Mouse (Mus musculus) cerebellum, adult 2 months (tissue): Measurements from ENCODE around the gene Akap9.
"Not testable (repeated sequence)": the region's sequence is repeated elsewhere in the genome, so short reads cannot be mapped to it uniquely, and the experiment has no call there.

ENCODE experiments used
- CTCF ChIP-seq: fragments of 200-500 bp; IDR thresholded peaks from 2 replicates; pipeline ENCODE4 v1.5.1; 2011; ENCODE audit warnings: low read depth, mild to moderate bottlenecking, control low read depth, low read length, moderate library complexity, borderline replicate concordance; ENCODE audit not compliant: insufficient read depth
- POLR2A ChIP-seq: fragments of 200-500 bp; IDR thresholded peaks from 2 replicates; pipeline ENCODE4 v1.6.1; 2011; ENCODE audit warnings: low read length, control low read depth, borderline replicate concordance; ENCODE audit not compliant: insufficient read depth

DNA sequence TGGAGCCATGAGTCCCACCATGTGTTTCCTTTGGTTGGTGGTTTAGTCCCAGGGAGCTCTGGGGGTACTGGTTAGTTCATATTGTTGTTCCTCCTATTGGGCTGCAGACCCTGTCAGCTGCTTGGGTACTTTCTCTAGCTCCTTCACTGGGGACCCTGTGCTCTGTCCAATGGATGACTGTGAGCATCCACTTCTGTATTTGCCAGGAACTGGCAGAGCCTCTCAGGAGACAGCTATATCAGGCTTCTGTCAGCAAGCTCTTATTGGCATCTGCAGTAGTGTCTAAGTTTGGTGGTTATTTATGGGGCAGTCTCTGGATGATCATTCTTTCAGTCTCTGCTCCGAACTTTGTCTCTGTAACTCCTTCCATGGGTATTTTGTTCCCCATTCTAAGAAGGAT, 98.5 kb downstream of the Akap9 start:
- not testable (repeated sequence) for TF ChIP-seq POLR2A, CTCF
